Mouse (Mus musculus) urinary bladder, postnatal 14 days (tissue): ENCODE results near the gene Barhl2.

Experiments used
- DNase-seq: peaks from one replicate; pipeline ENCODE4 v3.0.0; 2021; ENCODE audit warnings: low spot score

The Barhl2 gene

GRCm38 (mm10) chr5:106457986-106458476 is at the start of gene Barhl2:
TSS of gene Barhl2 (minus strand) at chr5:106458166.
- no peak for DNase-seq

- DNase-seq, result no peak
Observed at GRCm38 (mm10) chr5:106506061-106506460, 48.1 kb upstream of the Barhl2 start.

GRCm38 (mm10) chr5:106502684-106503545 is 44.9 kb upstream of the Barhl2 start:
- no peak for DNase-seq

- DNase-seq, result no peak
Observed at GRCm38 (mm10) chr5:106502271-106502670, 44.3 kb upstream of the Barhl2 start.

- no peak for DNase-seq
Observed at GRCm38 (mm10) chr5:106491771-106492170, 33.8 kb upstream of the Barhl2 start.

GRCm38 (mm10) chr5:106472105-106472500 is 14.1 kb upstream of the Barhl2 start:
- no peak for DNase-seq

- no peak for DNase-seq
Observed at GRCm38 (mm10) chr5:106471235-106472104, 13.5 kb upstream of the Barhl2 start.

GRCm38 (mm10) chr5:106465129-106465790 is 7.3 kb upstream of the Barhl2 start:
- DNase-seq, result no peak

GRCm38 (mm10) chr5:106464336-106465128 is 6.6 kb upstream of the Barhl2 start:
- DNase-seq, result no peak

GRCm38 (mm10) chr5:106463661-106464191 is 5.8 kb upstream of the Barhl2 start:
- no peak for DNase-seq

- DNase-seq, result no peak
Observed at GRCm38 (mm10) chr5:106461913-106462312, 3.9 kb upstream of the Barhl2 start.

- no peak for DNase-seq
Observed at GRCm38 (mm10) chr5:106461431-106461830, 3.5 kb upstream of the Barhl2 start.

GRCm38 (mm10) chr5:106460535-106460934 is 2.6 kb upstream of the Barhl2 start:
- no peak for DNase-seq

GRCm38 (mm10) chr5:106460001-106460511 is 2.1 kb upstream of the Barhl2 start:
- DNase-seq, result no peak

GRCm38 (mm10) chr5:106459120-106459641 is 1.2 kb upstream of the Barhl2 start:
- no peak for DNase-seq

- DNase-seq, result no peak
Observed at GRCm38 (mm10) chr5:106458477-106459119, 632 bp upstream of the Barhl2 start.

- DNase-seq, result no peak
Observed at GRCm38 (mm10) chr5:106457111-106457925, 648 bp downstream of the Barhl2 start.

GRCm38 (mm10) chr5:106455984-106456383 is 2.0 kb downstream of the Barhl2 start:
- no peak for DNase-seq
